8 mouse cellular contexts compared by ENCODE assay signal in the genomic region with DNA sequence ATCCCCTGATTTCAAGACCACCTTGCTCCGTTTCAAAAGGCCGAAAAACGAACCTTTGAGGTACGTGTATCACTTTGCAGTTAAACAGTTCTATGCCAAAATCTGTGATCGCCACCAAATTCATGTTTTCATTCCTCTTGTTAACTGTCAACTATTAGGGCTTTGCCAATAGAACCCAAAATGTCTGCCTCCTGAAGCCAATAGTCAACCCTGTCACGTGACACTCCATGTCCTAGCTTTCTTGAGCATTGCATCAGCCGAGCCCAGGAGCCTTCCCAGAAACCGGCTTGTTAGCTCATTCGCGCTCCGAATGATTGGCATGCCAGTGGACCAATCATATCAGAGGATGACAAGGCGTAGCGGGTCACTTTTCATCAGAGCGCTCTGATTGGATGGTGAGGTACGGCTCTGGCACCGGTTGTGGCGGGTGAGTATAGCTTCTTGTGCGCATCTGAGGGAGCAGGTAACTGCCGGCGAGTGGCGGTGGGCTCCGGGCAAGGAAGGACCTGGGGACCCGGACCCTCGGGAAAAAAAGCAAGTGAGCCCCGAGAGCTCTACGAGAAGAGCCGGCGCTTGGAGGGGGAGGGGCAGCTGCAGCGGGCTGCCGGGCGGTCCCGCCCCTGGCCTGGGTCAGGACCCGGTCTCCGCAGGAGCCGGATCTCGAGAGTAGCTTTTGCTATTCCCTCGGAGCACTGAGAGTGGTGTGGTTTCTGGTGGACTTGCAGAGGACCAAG. TPM values are rescaled to one million over a fixed set of nuclear protein-coding genes. Genes with fewer than 3 reads are reported as not detected.
A peak's percentile ranks its signal among the peaks of the same experiment; 100 is the strongest.
DNase-seq lines count a peak whose midpoint lies in the region; ATAC-seq lines count a peak whose summit lies in the region.

No protein-coding gene starts in this region.

- H3K4me2 ChIP-seq in hindbrain, embryonic 11.5 days (replicated peaks; ENCODE audit: low read depth, low read length): peak overlapping the region; percentile 57

- DNase-seq in Muller cell, postnatal 12 days (ENCODE audit: inconsistent ontology term): peak; percentile 99
- peak; percentile 100 for DNase-seq in cerebellum, adult 9-11 months
- peak; percentile 99 to 100 for DNase-seq in frontal cortex, adult 2 months (ENCODE audit: extremely low spot score in 1 of 2, low spot score in 1 of 2)
- peak; percentile 97 for DNase-seq in hindbrain, embryonic 11.5 days (ENCODE audit: low spot score)
- peak; percentile 97 for DNase-seq in layer of hippocampus, postnatal 10 days (ENCODE audit: low spot score in 2 of 2)
- peak; percentile 100 for DNase-seq in lung, postnatal 10 days
- peak; percentile 89 for DNase-seq in ovary, postnatal 36 days (ENCODE audit: low spot score)
- peak; percentile 95 for DNase-seq in thymus, postnatal 25 days

- no peaks in the 10 kb centered on the region for H3K9me3 ChIP-seq in hindbrain, embryonic 11.5 days (ENCODE audit: control insufficient read depth, low read length)

- ATAC-seq in hindbrain, embryonic 11.5 days (ENCODE audit: low FRiP score): peak; percentile 99

- peak overlapping the region; percentile 77 for H3K4me3 ChIP-seq in hindbrain, embryonic 11.5 days (ENCODE audit: low read depth, low read length)

- H3K36me3 ChIP-seq in hindbrain, embryonic 11.5 days (ENCODE audit: control insufficient read depth, insufficient read depth, low read length): no peaks in the 10 kb centered on the region

- H3K27ac ChIP-seq in hindbrain, embryonic 11.5 days (ENCODE audit: low read depth, low read length): peak overlapping the region; percentile 81

- 6% methylated on average over 37 of the region's 37 CpGs for WGBS in hindbrain, embryonic 11.5 days

- H3K27me3 ChIP-seq in hindbrain, embryonic 11.5 days (ENCODE audit: control insufficient read depth, insufficient read depth, low read length): no peaks in the 10 kb centered on the region

- peaks cover 9% of the 10 kb centered on the region for H3K4me1 ChIP-seq in hindbrain, embryonic 11.5 days (replicated peaks; ENCODE audit: control insufficient read depth, insufficient read depth, low read length)

- H3K9ac ChIP-seq in hindbrain, embryonic 11.5 days (ENCODE audit: low read depth, low read length): peak overlapping the region; percentile 77

RNA-seq across cellular contexts. Expression of a gene that starts 0.7 kb away (rescaled TPM):
- 65.7 and 70.7 TPM in 2 replicates for polyA plus RNA-seq in frontal cortex, adult 2 months (2012; rRNA removed)
- polyA plus RNA-seq in hindbrain, embryonic 11.5 days (2014; fragmentation: Nextera tagmentation; extraction: Ambion mirVana): 64.5 and 74.6 TPM in 2 replicates
- 100 to 1,000 TPM in 1 of 2 experiments, 10 to 100 TPM in 1; 93.0 to 100 TPM for total RNA-seq in layer of hippocampus, postnatal 10 days (2021)

RNA-seq across cellular contexts. Expression of a gene that starts 2.1 kb away (rescaled TPM):
- 14.2 TPM in 2 replicates for polyA plus RNA-seq in frontal cortex, adult 2 months (2012; rRNA removed)
- 6.0 and 7.2 TPM in 2 replicates for polyA plus RNA-seq in hindbrain, embryonic 11.5 days (2014; fragmentation: Nextera tagmentation; extraction: Ambion mirVana)
- total RNA-seq in layer of hippocampus, postnatal 10 days (2021): 10 to 100 TPM; 23.0 to 25.3 TPM

RNA-seq across cellular contexts. Expression of a gene that starts 22.5 kb away (rescaled TPM):
- polyA plus RNA-seq in frontal cortex, adult 2 months (2012; rRNA removed): not detected in 2 replicates
- polyA plus RNA-seq in hindbrain, embryonic 11.5 days (2014; fragmentation: Nextera tagmentation; extraction: Ambion mirVana): 15.0 and 21.6 TPM in 2 replicates
- not detected for total RNA-seq in layer of hippocampus, postnatal 10 days (2021)

RNA-seq across cellular contexts. Expression of a gene that starts 36.0 kb away (rescaled TPM):
- polyA plus RNA-seq in frontal cortex, adult 2 months (2012; rRNA removed): 25.1 and 27.5 TPM in 2 replicates
- 29.8 and 32.8 TPM in 2 replicates for polyA plus RNA-seq in hindbrain, embryonic 11.5 days (2014; fragmentation: Nextera tagmentation; extraction: Ambion mirVana)
- 10 to 100 TPM; 36.8 to 41.6 TPM for total RNA-seq in layer of hippocampus, postnatal 10 days (2021)

RNA-seq across cellular contexts. Expression of a gene that starts 58.6 kb away (rescaled TPM):
- polyA plus RNA-seq in frontal cortex, adult 2 months (2012; rRNA removed): 4.1 and 4.4 TPM in 2 replicates
- polyA plus RNA-seq in hindbrain, embryonic 11.5 days (2014; fragmentation: Nextera tagmentation; extraction: Ambion mirVana): 0.52 and 0.88 TPM in 2 replicates
- 1 to 10 TPM in 1 of 2 experiments, under 1 TPM in 1; 0.59 to 1.1 TPM for total RNA-seq in layer of hippocampus, postnatal 10 days (2021)

Comparison
In these comparisons a context has a peak if more than half of its experiments do, and no peak if none do; other contexts are left out.
1. Peak in every context shown above with its lines: DNase-seq, ATAC-seq, H3K4me3 ChIP-seq and H3K27ac ChIP-seq.
2. RNA of a gene that starts 22.5 kb away (polyA plus RNA-seq): 15.0 to 21.6 TPM in hindbrain, embryonic 11.5 days; not detected in frontal cortex, adult 2 months; every median in the first group is over 10 times any median in the second.